Mouse (Mus musculus): Measurements from ENCODE around the gene Necap2.

The Necap2 gene

DNA sequence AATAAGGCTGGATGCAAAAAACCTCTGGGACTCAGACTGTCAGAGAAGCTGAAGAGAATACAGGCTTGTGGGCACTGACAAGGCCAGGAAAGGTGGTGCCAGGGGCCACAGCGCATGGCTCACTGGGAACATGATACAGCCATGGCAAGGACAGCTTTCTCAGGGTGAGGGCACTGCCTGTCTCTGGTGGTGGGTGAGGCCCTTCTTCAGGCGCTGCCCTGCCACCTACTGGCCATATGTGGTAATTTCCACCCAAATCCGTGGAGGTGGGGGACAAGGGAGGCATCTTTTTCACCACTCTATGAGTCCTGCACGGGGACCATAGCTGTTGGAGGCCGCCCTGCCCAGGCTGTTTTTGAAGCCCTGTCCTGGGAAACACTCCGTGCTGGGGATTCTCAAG lies 46.4 kb downstream of the Necap2 start:
- DNase-seq (ENCODE audit: low spot score), result peak; percentile 51

DNA sequence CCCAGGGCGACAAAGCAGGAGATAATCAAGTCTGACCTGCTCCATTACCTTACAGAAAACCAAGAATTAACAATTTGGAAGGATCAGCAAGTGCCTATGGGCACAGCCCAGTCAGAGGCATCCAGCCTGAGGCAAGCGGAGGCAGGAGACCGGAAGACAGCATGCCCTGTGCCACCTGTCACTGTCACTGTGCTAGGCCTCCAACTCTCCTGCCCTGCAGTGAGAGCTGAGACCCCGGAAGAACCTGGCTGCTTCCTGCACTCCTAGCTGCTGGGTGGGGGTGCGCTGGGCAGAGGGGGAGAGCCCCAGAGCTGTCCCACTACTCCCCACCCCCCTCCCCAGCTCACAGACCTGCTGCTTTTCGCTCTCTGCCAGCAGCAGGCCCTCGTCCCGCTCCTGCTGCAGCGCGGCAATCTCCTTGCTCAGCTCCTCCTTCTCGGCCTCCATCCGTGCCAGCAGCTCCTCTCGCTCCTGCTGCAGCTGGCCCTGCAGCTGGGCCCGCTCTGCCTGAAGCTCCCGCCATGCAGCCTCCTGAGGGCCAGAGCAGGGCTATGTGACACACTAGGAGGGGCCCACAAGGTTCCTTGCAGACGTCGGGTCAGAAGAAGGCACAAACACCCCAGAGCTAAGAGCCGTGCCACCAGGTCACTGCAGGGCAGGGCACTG lies 47.5 kb downstream of the Necap2 start:
- no peak for DNase-seq (ENCODE audit: low spot score)

DNA sequence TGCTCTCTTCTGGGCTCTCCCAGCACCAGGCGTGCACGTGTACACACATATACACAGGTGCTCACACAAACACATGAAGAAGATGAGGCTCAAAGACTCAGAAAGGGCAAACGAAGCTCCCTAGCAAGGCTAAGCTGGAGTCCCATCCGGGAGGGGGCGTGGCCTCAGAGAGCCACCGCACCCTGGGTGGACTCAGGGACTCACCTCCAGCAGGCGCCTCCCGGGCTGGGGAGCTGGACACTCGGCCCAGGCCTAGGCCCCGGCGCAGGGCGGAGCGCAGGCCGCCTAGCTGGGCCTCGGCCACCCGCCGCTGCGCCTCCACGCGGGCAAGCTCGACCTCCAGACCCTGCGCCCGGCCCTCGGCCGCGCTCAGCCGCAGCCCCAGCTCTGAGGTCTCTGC lies 53.2 kb downstream of the Necap2 start:
- no peak for DNase-seq (ENCODE audit: low spot score)

DNA sequence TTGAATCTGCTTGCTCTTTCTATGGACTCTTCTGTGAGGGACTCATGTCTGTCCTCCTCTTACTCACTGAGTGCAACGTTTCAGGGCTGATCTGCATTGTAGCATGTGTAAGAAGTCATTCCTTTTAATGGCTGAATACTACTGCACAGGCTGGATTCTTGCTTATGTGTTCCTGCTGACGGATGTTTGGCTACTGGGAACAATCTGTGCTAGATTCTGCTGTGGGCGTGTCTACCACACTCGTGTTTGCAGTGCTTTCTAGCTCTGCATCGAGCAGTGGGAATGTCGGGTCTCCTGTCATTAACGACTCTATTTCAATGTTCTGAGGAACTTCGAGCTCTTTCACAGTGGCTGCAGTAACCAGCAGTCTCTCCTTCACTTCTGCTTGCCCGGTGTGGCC lies 54.1 kb downstream of the Necap2 start:
- no peak for DNase-seq (ENCODE audit: low spot score)

DNA sequence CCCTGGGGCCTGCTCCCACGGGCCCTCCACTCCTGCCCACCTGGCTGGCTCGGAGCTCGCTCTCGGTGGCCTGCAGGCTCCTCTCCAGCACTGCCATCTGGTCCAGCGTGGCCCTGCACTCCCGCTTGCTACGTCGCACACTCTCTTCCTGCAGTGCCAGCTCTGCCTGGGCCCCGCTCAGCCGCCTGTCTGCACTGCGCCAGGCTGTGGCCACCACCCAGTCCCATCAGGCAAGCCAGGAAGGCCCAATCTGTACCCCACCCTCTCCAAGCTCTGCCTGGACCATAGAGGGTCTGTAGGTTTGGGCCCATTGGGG lies 56.6 kb downstream of the Necap2 start:
- DNase-seq (ENCODE audit: low spot score), result no peak

DNA sequence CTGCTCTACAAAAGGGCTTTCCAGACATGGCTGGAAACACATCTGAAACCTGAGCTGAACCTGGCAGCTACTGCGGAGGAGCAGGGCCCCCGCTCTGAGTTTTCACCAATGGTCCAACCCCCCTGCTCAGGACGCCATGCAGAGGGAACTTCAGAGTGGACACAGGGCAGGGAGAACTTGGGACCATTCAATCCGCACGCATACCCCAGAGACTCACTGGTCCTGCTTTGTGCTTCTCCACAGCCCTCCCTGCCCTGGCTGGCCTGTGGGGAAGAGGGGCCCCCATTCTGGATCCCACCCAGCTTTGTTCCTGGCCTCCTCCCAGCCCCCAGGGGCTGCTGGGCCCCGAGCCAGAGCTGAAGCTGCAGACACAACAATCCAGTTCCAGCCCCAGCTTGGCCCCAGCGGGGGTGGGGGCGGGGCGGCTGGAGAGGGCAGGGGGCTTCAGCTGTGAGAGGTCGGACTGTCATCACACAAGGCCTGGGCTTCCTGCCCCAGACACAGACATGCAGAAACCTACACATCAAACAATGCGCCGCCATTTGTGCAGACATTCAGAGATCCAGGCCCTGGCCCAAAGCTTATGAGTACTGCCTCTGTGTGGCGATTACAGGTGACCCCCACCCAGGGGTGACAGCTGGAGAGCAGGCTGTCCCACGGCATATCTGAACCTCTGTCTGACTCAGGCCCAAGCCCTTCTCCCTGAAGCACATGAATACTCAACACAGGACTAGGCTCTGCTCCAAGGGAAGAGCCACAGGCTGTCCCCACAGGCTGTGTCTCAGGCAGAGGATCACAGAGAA lies 57.1 kb downstream of the Necap2 start:
- DNase-seq (ENCODE audit: low spot score), result peak; percentile 28

DNA sequence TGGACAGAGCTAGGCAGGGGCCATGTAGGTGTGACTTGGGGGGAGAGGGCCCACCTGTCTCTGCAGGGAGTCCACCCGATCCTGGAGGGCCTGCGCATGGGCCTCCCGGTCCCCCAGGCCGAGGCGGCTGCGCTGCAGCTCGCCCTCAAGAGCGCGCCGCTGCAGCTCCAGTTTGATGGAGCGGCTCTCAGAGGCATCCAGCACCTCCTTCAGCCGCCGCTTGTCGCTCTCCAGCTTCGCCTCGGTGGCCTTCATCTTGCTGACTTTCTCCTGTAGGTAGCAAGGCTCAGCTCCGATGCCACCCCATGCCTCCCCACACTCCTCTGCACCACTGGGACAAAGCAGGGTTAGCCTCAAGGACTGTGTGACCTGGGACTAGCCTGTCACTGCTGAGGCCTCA lies 57.9 kb downstream of the Necap2 start:
- DNase-seq (ENCODE audit: low spot score), result no peak

DNA sequence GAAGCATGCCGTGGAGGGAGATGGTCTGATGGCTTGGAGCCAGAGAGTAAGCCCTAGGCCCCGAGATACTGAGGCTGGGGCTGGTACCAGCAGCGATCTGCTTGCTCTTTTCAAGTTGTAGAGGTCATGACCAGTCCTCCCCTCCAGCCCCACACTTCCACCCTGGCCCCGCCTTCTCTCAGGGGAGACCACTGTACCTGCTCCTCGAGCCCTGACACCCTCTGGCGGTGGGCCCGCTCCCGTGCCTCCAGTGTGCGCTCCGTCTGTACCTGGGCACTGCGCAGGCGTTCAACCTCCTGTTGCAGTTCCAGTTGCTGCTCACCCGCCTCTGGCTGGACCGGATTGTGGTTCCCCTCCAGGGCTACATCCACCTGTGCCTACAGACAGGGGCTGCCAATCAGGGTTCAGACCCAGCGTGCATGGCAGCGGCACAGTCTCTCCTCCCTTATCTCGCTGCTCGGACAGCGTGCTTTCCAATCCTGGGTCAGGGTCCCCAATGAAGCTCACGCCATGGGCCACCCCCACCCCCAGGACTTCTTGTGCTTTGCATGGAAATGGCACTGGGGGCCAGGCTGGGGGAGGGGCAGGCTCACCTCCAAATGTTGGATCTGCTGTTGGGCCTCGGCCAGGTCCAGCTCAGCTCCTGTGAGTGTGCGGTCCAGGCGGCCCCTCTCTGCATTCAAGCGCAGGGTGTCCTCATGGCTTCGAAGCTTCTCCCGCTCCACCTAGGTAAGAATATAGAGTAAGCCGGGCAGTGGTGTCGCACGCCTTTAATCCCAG lies 60.3 kb downstream of the Necap2 start:
- no peak for DNase-seq (ENCODE audit: low spot score)
